Mouse (Mus musculus) heart, adult 2 months (tissue): ENCODE data around the gene Cib1.

ENCODE experiments used
- CTCF ChIP-seq: fragments of 200-600 bp; IDR thresholded peaks from 2 replicates; pipeline ENCODE4 v1.8.1; 2022; ENCODE audit warnings: antibody characterized with exemption, mild to moderate bottlenecking, moderate library complexity
- EP300 ChIP-seq: fragments of 200-500 bp; IDR thresholded peaks from 2 replicates; pipeline ENCODE4 v1.6.1; 2011; ENCODE audit warnings: low read depth, low read length, control low read depth; ENCODE audit not compliant: insufficient read depth
- POLR2A ChIP-seq: fragments of 200-500 bp; IDR thresholded peaks from 2 replicates; pipeline ENCODE4 v1.6.1; 2011; ENCODE audit warnings: mild to moderate bottlenecking, low read depth, low read length, control low read depth; ENCODE audit not compliant: insufficient read depth

DNA sequence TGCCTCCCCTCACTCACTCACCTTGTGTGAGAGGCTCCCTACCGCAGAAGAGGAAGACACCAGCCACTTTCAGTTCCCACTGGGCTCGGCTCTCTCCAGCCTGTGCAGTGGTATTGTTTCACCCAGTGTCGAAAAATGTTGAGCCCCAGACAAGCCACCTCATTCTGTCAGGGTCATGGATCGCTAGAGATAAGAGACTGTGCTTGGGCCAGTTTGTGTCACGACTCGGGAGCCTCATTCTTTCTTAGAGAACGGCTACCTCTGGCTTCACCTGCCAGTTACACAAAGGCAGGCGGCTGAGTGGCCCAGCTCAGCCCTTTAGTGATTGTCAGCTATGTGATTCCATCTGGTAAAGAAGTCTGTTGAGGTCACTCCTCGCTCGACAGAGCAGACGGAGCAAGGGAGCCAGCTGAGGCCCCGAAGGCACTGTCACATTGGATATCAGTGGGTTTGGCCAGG is 28.9 kb downstream of the Cib1 start:
- no peak for TF ChIP-seq CTCF
- no peak for TF ChIP-seq POLR2A
- no peak for TF ChIP-seq EP300
